Mouse (Mus musculus) C2C12 (cell line): ENCODE results near the gene Sp140. TPM values are rescaled to one million over a fixed set of nuclear protein-coding genes. Genes with fewer than 3 reads are reported as not detected.

ENCODE experiments used
- H3K27me3 ChIP-seq: one replicate; pipeline ENCODE4 v1.6.1; 2011; ENCODE audit not compliant: control insufficient read depth, insufficient read depth, insufficient read length
- H3K36me3 ChIP-seq: one replicate; pipeline ENCODE4 v1.6.1; 2011; ENCODE audit not compliant: control insufficient read depth, insufficient read depth
- H3K4me3 ChIP-seq: one replicate; pipeline ENCODE4 v1.5.1; 2011; ENCODE audit warnings: mild to moderate bottlenecking, control low read depth; ENCODE audit not compliant: poor library complexity, insufficient read depth, severe bottlenecking
- H3K79me2 ChIP-seq: one replicate; pipeline ENCODE4 v1.6.1; 2011; ENCODE audit not compliant: control insufficient read depth, insufficient read depth
- H3K79me3 ChIP-seq: one replicate; pipeline ENCODE4 v1.6.1; 2011; ENCODE audit warnings: low read depth, control low read depth
- H3ac ChIP-seq: one replicate; pipeline ENCODE3; 2011; ENCODE audit warnings: low read depth; ENCODE audit not compliant: control insufficient read depth, insufficient read length
- CEBPB ChIP-seq: IDR thresholded peaks from one replicate; pipeline ENCODE4 v1.6.1; 2011; ENCODE audit warnings: low read depth, mild to moderate bottlenecking, control low read depth, moderate library complexity
- CTCF ChIP-seq: IDR thresholded peaks from one replicate; pipeline ENCODE4 v1.5.1; 2011; ENCODE audit not compliant: control insufficient read depth, insufficient read depth, insufficient read length
- FOSL1 ChIP-seq: IDR thresholded peaks from one replicate; pipeline ENCODE4 v1.8.0; 2011; ENCODE audit warnings: mild to moderate bottlenecking, low read length; ENCODE audit not compliant: poor library complexity, insufficient read depth, severe bottlenecking
- MAX ChIP-seq: IDR thresholded peaks from one replicate; pipeline ENCODE4 v1.6.1; 2011; ENCODE audit warnings: mild to moderate bottlenecking, control low read depth
- MYOD1 ChIP-seq: IDR thresholded peaks from one replicate; pipeline ENCODE4 v1.6.1; 2011; ENCODE audit warnings: low read depth; ENCODE audit not compliant: control insufficient read depth, insufficient read length
- MYOG ChIP-seq: IDR thresholded peaks from one replicate; pipeline ENCODE4 v1.6.1; 2011; ENCODE audit not compliant: control insufficient read depth, insufficient read length; ENCODE audit errors: extremely low read depth
- USF1 ChIP-seq: IDR thresholded peaks from one replicate; pipeline ENCODE4 v1.6.1; 2011; ENCODE audit warnings: low read depth, mild to moderate bottlenecking, control low read depth, moderate library complexity
- polyA plus RNA-seq: library from polyadenylated mRNA; unstranded; fragments of >200 nt; fragmentation: generic; extraction: Trizol; gene quantifications from one replicate; pipeline ENCODE4 v1.2.1, GENCODE M21; 2012; ENCODE audit warnings: missing spikeins

Gene Sp140
- polyA plus RNA-seq, 1 experiment, result 0.41 TPM

- Histone ChIP-seq H3K36me3 (no peaks in the 10 kb centered on the region), H3K79me3 (no peaks in the 10 kb centered on the region), H3K27me3 (no peaks in the 10 kb centered on the region), H3K79me2 (no peaks in the 10 kb centered on the region), H3ac (no peak overlapping the region), H3K4me3 (no peak overlapping the region)
- TF ChIP-seq CTCF (no peak), USF1 (no peak), FOSL1 (no peak), MAX (no peak)
Observed at GRCm38 (mm10) chr1:85690544-85690943, 90.4 kb downstream of the Sp140 start.

- TF ChIP-seq MYOG, result no peak
- TF ChIP-seq CEBPB, result no peak
- TF ChIP-seq MAX, result no peak
- no peak for TF ChIP-seq USF1
- no peak for TF ChIP-seq MYOD1
- no peak for TF ChIP-seq FOSL1
- TF ChIP-seq CTCF, result no peak
- Histone ChIP-seq H3K79me2 (no peaks in the 10 kb centered on the region), H3ac (no peak overlapping the region), H3K36me3 (no peaks in the 10 kb centered on the region), H3K27me3 (no peaks in the 10 kb centered on the region), H3K4me3 (no peak overlapping the region), H3K79me3 (no peaks in the 10 kb centered on the region)
Observed at GRCm38 (mm10) chr1:85692281-85692680, 92.1 kb downstream of the Sp140 start.

GRCm38 (mm10) chr1:85693280-85693679, 93.1 kb downstream of the Sp140 start:
- TF ChIP-seq CTCF (no peak), MYOD1 (no peak), MYOG (no peak), CEBPB (no peak), USF1 (no peak), FOSL1 (no peak), MAX (no peak)
- Histone ChIP-seq H3K79me2 (no peaks in the 10 kb centered on the region), H3K36me3 (no peaks in the 10 kb centered on the region), H3K27me3 (no peaks in the 10 kb centered on the region), H3K79me3 (no peaks in the 10 kb centered on the region), H3ac (no peak overlapping the region), H3K4me3 (no peak overlapping the region)

Other genes starting within 250 kb of the Sp140 start
- not detected for gene G530012D18Rik, start 24.7 kb upstream of the Sp140 start, polyA plus RNA-seq
- not detected for gene Sp110, start 1.6 kb upstream of the Sp140 start, polyA plus RNA-seq
- gene Sp100, start 49.6 kb downstream of the Sp140 start, polyA plus RNA-seq, result not detected
- 0.08 TPM for gene A630001G21Rik, start 178.3 kb downstream of the Sp140 start, polyA plus RNA-seq
- 16.6 TPM for gene Cab39, start 193.1 kb downstream of the Sp140 start, polyA plus RNA-seq